Mouse (Mus musculus) intestine, embryonic 16.5 days (tissue): ENCODE data around the gene Gimap7. TPM values are rescaled to one million over a fixed set of nuclear protein-coding genes. Genes with fewer than 3 reads are reported as not detected.

Experiments used
- ATAC-seq: fragments of 200-750 bp; cut with Nextera tagmentation; 2 replicates; pipeline ENCODE4 v1.8.0; 2017; ENCODE audit warnings: moderate TSS enrichment, moderate library complexity
- H3K27ac ChIP-seq: fragments of 300-500 bp; sonication (generic); 2 replicates; pipeline ENCODE4 v1.5.1; 2014; ENCODE audit warnings: mild to moderate bottlenecking, low read length
- H3K27me3 ChIP-seq: fragments of 300-500 bp; sonication (generic); replicated peaks from 2 replicates; pipeline ENCODE4 v1.6.1; 2014; ENCODE audit warnings: low read length, control low read depth, mixed read lengths; ENCODE audit not compliant: control insufficient read depth, insufficient read depth
- H3K36me3 ChIP-seq: fragments of 300-500 bp; sonication (generic); 2 replicates; pipeline ENCODE4 v1.6.1; 2014; ENCODE audit warnings: low read length, control low read depth; ENCODE audit not compliant: control insufficient read depth, insufficient read depth
- H3K4me1 ChIP-seq: fragments of 300-500 bp; sonication (generic); 2 replicates; pipeline ENCODE4 v1.6.1; 2014; ENCODE audit warnings: low read length, control low read depth, mixed read lengths; ENCODE audit not compliant: control insufficient read depth, insufficient read depth
- H3K4me2 ChIP-seq: fragments of 300-500 bp; sonication (generic); 2 replicates; pipeline ENCODE4 v1.6.1; 2014; ENCODE audit warnings: low read depth, low read length, control low read depth
- H3K4me3 ChIP-seq: fragments of 300-500 bp; sonication (generic); 2 replicates; pipeline ENCODE4 v1.5.1; 2014; ENCODE audit warnings: mild to moderate bottlenecking, low read length
- H3K9ac ChIP-seq: fragments of 300-500 bp; sonication (generic); 2 replicates; pipeline ENCODE4 v1.6.1; 2014; ENCODE audit warnings: low read depth, low read length
- H3K9me3 ChIP-seq: fragments of 300-500 bp; sonication (generic); 2 replicates; pipeline ENCODE4 v1.6.1; 2016; ENCODE audit warnings: low read length, control low read depth; ENCODE audit not compliant: control insufficient read depth
- WGBS: fragments of 180-500 bp; shearing (Covaris S2); extraction: QIAGEN DNeasy Blood & Tissue Kit; methylation state at CpG from one replicate; pipeline ENCODE4 v1.1.7; 2014; 5-methylcytosine and 5-hydroxymethylcytosine counted together
- polyA plus RNA-seq: library from polyadenylated mRNA; unstranded; fragments of >200 nt; fragmentation: Nextera tagmentation; extraction: Ambion mirVana; gene quantifications from 2 replicates; pipeline ENCODE4 v1.2.1, GENCODE M21; 2015

The Gimap7 gene
- polyA plus RNA-seq, 1 experiment from 2014 or later, result 0.34 TPM

- Histone ChIP-seq H3K4me3 (no peak overlapping the region), H3K27ac (no peak overlapping the region), H3K4me1 (peaks cover 5% of the 10 kb centered on the region), H3K27me3 (no peaks in the 10 kb centered on the region), H3K9me3 (no peaks in the 10 kb centered on the region), H3K4me2 (no peak overlapping the region), H3K9ac (no peak overlapping the region), H3K36me3 (no peaks in the 10 kb centered on the region)
- WGBS, result 90% methylated on average over 5 of the region's 5 CpGs
- ATAC-seq, result no peak
Observed at GRCm38 (mm10) chr6:48737688-48738087, 19.3 kb downstream of the Gimap7 start.

- Histone ChIP-seq H3K9ac (peak within 1 kb of the TSS; percentile 54), H3K4me3 (peak within 1 kb of the TSS; percentile 42), H3K36me3 (no peaks in the 10 kb centered on the region), H3K27me3 (no peaks in the 10 kb centered on the region), H3K4me2 (peak within 1 kb of the TSS; percentile 65), H3K4me1 (peaks cover 5% of the 10 kb centered on the region), H3K9me3 (no peaks in the 10 kb centered on the region), H3K27ac (peak within 1 kb of the TSS; percentile 60)
- 66% methylated on average over 15 of the region's 15 CpGs for whole genome bisulfite sequencing
- no peak for ATAC-seq
Observed at GRCm38 (mm10) chr6:48738961-48739779, 20.7 kb downstream of the Gimap7 start, which contains the start of gene Gimap1. TSS of gene Gimap1 (plus strand) at chr6:48739054.

DNA sequence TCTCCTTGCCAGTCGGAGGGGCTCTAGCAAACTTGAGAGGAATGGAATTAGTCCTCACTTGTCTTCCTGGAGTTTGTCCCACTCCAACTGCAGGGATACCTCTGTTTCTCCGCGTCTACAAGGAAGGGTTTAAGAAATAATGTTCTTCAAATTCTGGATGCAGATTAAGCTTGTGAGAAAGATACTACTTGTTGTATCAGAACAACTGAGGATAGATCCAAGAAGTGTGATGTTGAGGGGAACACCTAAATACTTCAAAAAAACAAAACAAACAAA is 21.3 kb downstream of the Gimap7 start:
- Histone ChIP-seq H3K27me3 (no peaks in the 10 kb centered on the region), H3K9me3 (no peaks in the 10 kb centered on the region), H3K27ac (peak overlapping the region; percentile 7; the same call in 1 of the 2 replicates)

DNA sequence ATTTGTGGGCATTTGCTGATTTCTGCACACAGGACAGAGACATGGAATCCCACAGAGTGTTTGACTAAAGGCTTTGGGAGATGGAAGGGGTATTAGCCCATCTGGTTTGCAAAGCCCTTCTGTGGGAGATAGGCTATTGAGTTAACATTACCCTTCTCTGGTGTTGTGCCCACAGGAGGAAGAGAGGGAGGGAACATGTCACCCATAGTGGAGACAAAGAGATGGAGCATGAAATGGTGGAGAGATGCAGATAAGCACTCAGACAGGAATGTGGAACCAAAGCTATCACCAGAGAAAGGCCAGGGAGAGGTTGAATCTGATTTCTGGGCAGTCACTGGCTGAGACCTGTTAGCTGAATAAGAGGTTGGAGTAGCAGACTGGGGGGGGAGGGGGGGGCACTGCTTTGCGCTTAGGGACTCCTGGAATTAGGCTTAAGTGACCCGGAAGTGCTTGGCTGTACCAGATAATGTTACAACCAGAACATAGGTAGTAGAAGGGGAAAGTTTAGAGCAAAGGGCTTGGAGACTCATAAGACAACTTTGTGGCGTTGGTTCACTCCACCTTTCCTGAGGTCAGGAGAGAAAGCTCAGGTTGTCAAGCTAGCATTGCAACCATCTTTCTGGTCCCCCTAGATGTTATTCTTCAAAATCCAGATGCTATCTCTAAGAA is 22.2 kb downstream of the Gimap7 start:
- no peaks in the 10 kb centered on the region for H3K9me3 ChIP-seq
- H3K4me1 ChIP-seq, result peaks cover 5% of the 10 kb centered on the region
- peak overlapping the region; percentile 88 for H3K27ac ChIP-seq
- no peaks in the 10 kb centered on the region for H3K27me3 ChIP-seq
- peak overlapping the region; percentile 7 for H3K4me3 ChIP-seq
- 55% methylated on average over 3 of the region's 3 CpGs for WGBS
- peak overlapping the region; percentile 65 for H3K4me2 ChIP-seq
- peak overlapping the region; percentile 15; the same call in 1 of the 2 replicates for H3K9ac ChIP-seq
- no peaks in the 10 kb centered on the region for H3K36me3 ChIP-seq
- no peak for ATAC-seq

More for the DNA sequence above, 21.3 kb downstream of the Gimap7 start:
- 75% methylated on average over 3 of the region's 3 CpGs for WGBS
- ATAC-seq, result no peak
- peak overlapping the region; percentile 17; the same call in 1 of the 2 replicates for H3K9ac ChIP-seq
- peak overlapping the region; percentile 65 for H3K4me2 ChIP-seq
- peaks cover 5% of the 10 kb centered on the region for H3K4me1 ChIP-seq
- H3K36me3 ChIP-seq, result no peaks in the 10 kb centered on the region
- peak overlapping the region; percentile 18; the same call in 1 of the 2 replicates for H3K4me3 ChIP-seq

GRCm38 (mm10) chr6:48741273-48741672 is 22.9 kb downstream of the Gimap7 start:
- Histone ChIP-seq H3K9ac (peak overlapping the region; percentile 15; the same call in 1 of the 2 replicates), H3K27me3 (no peaks in the 10 kb centered on the region), H3K4me2 (peak overlapping the region; percentile 65), H3K4me1 (peaks cover 5% of the 10 kb centered on the region), H3K4me3 (peak overlapping the region; percentile 7; the same call in 1 of the 2 replicates), H3K27ac (peak overlapping the region; percentile 88), H3K9me3 (no peaks in the 10 kb centered on the region), H3K36me3 (no peaks in the 10 kb centered on the region)
- WGBS, result 22% methylated on average over 3 of the region's 3 CpGs
- ATAC-seq, result peak; percentile 71

DNA sequence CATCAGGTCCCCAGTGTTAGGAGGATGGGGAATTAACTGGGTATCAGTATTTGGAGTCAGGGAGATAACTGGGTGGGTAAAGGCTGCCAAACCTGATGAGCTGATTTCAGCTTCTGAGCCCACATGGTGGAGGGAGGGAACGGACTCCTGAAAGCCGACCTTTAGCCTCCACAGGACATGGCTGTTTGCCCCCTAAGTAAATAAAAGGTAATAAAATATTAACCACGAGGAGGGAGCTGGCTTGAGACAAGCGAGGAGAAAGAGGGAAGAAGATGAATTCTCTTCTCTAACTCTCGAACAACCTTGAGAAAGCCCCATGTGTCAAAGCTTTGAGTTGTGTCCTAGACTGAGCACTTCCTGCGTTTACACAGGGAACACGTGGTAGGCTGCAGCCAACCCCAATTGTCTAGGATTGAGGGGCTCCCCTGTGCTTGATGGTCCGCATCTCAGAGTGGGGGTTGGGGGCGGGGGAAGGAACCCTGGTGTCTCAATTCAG is 23.3 kb downstream of the Gimap7 start:
- peak overlapping the region; percentile 54; the same call in 1 of the 2 replicates for H3K4me3 ChIP-seq
- H3K4me1 ChIP-seq, result peaks cover 7% of the 10 kb centered on the region
- peak overlapping the region; percentile 88 for H3K27ac ChIP-seq
- peak; percentile 60 for ATAC-seq
- H3K27me3 ChIP-seq, result no peaks in the 10 kb centered on the region
- H3K4me2 ChIP-seq, result peak overlapping the region; percentile 65
- 9% methylated on average over 9 of the region's 9 CpGs for WGBS
- H3K9ac ChIP-seq, result peak overlapping the region; percentile 54
- H3K9me3 ChIP-seq, result no peaks in the 10 kb centered on the region
- no peaks in the 10 kb centered on the region for H3K36me3 ChIP-seq

DNA sequence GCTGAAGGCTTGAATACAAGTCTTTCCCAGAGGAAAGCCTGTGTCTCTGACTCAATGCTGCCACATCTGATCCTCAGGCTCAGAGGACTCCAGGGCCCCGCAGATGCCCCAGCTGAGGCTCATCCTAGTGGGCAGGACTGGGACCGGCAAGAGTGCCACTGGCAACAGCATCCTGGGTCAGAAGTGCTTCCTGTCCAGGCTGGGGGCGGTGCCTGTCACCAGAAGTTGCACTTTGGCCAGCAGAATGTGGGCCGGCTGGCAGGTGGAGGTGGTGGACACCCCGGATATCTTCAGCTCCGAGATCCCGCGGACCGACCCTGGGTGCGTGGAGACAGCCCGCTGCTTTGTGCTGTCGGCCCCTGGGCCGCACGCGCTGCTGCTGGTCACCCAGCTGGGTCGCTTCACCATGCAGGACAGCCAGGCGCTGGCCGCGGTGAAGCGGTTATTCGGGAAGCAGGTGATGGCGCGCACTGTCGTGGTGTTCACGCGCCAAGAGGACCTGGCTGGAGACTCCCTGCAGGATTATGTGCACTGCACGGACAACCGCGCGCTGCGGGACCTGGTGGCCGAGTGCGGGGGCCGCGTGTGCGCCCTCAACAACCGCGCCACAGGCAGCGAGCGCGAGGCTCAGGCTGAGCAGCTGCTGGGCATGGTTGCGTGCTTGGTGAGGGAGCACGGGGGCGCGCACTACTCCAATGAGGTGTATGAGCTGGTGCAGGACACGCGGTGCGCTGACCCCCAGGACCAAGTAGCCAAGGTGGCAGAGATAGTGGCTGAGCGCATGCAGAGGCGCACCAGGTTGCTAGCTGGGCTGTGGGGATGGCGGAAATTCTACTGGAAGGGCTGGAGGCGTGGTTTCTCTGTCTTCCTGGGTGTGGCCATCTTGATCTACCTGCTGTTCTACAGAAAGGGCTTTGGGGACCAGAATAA is 24.3 kb downstream of the Gimap7 start:
- peak overlapping the region; percentile 65 for H3K4me2 ChIP-seq
- H3K27ac ChIP-seq, result peak overlapping the region; percentile 88
- ATAC-seq, result peak; percentile 74
- 5% methylated on average over 52 of the region's 52 CpGs for WGBS
- no peaks in the 10 kb centered on the region for H3K9me3 ChIP-seq
- no peaks in the 10 kb centered on the region for H3K27me3 ChIP-seq
- peaks cover 15% of the 10 kb centered on the region for H3K4me1 ChIP-seq
- H3K4me3 ChIP-seq, result peak overlapping the region; percentile 54
- H3K36me3 ChIP-seq, result no peaks in the 10 kb centered on the region
- H3K9ac ChIP-seq, result peak overlapping the region; percentile 74

DNA sequence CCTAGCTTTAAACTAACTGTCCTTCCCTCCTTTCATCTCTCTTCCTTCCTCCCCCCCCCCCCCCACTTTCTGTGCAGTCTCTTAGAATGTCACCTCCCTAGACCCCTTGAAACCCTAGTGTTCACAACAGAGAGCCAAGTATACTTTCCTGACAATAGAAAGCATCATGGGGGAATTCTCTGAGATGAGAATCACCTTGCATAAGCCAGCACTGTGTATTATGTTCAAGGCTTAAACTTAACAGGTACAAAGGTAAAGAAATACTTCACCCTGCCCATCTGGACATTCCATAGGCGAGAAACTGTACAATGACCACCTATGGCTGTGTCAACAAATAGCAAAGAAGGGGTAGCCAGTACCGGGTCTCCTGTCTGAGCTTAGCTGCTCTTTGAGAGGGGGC is 27.1 kb downstream of the Gimap7 start:
- ATAC-seq, result no peak
- H3K4me2 ChIP-seq, result no peak overlapping the region
- WGBS, result 67% methylated on average over 2 of the region's 2 CpGs
- H3K4me1 ChIP-seq, result peaks cover 15% of the 10 kb centered on the region
- peak overlapping the region; percentile 3; the same call in 1 of the 2 replicates for H3K9ac ChIP-seq
- no peak overlapping the region for H3K4me3 ChIP-seq
- H3K27ac ChIP-seq, result peak overlapping the region; percentile 35; the same call in 1 of the 2 replicates
- no peaks in the 10 kb centered on the region for H3K9me3 ChIP-seq
- H3K27me3 ChIP-seq, result no peaks in the 10 kb centered on the region
- H3K36me3 ChIP-seq, result no peaks in the 10 kb centered on the region
